Mouse (Mus musculus): ENCODE results near the gene C130073F10Rik.
"Not testable (repeated sequence)": the region's sequence is repeated elsewhere in the genome, so short reads cannot be mapped to it uniquely, and the experiment has no call there.

C130073F10Rik gene

DNA sequence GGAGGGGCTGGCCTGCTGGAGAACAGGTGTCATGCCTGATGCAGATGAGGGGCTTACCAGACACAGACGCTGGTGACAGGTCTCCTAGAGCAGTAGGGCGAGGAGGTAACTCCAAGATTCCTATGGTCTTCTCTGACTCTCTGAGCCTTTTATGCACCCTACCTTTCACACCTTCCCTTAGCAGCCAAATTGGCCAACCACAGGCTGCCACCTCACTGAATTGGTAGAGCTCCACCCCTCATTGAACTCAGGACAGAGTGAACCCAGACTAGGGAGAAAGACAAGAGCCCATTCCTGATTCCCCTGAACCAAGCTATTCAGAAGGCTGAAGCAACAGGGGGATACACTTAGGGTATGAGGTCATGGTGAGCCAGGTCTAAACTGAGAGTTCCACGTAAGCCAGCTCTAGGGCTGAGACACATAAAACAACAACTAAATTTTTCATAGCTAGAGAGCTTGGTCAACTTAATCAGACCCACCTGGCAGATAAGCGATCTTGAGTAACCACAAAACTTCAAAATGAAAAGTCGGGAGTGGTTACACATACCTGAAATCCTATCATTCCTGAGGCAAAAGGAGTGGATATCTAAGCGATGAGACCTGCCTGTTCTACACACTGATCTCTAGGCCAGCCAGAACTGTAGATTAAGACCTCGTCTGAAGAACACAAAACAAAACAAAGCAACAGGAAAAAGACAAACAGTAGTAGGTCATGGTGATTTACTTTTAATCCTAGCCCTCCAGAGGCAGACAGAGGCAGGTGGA lies at the start of gene C130073F10Rik:
C130073F10Rik (minus strand) TSS at position 134 of the 765 bp plus-strand sequence.
- no peak for DNase-seq (ENCODE audit: low spot score)

DNA sequence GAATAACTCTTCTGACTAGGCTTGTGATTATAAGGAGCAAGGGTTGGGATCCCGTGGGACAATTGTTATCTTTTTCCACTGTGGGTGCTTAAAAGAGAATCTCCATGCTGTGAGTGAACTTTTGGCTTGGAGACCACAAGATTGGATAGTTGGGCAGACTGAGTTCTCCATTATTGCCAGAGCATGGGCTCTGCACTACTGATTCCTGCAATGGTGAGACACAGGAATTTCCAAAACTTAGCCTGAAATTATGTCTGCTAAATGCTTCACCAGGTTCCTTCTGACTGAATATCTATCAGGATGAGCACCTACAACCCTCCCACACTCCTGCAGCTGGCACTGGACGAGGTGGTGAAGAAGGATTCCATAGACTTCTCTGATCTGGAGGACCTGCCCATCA lies 46.5 kb upstream of the C130073F10Rik start, which contains the start of gene Gm12794:
Gm12794 (plus strand) TSS at position 301 of the 400 bp plus-strand sequence.
- not testable (repeated sequence) for DNase-seq (ENCODE audit: low spot score)

GRCm38 (mm10) chr4:101908821-101909220 lies 15.2 kb upstream of the C130073F10Rik start, which contains the start of gene Gm12800:
Gm12800 (plus strand) TSS chr4:101909121.
- DNase-seq (ENCODE audit: low spot score) = not testable (repeated sequence)

GRCm38 (mm10) chr4:101889377-101889776 lies 4.2 kb downstream of the C130073F10Rik start:
- DNase-seq (ENCODE audit: low spot score) = no peak

DNA sequence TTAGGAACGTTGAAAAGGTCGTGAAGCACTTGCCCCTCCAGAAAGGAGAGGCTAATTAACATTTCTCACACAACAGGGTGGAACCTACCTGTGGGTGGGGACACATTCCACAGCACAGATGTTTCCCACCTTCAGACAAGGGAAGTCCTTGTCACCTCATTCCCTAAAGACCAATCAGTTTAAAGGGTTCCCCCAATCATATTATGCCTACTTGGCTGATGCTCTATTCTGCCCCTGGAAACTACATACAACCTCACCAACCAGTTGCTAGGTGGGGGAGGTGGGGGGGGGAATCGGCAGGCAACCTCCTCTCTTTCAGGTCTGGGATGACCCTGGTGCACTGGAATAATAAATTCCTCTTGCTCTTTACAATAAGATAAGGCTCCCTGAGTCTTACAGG lies 9.9 kb downstream of the C130073F10Rik start:
- no peak for DNase-seq (ENCODE audit: low spot score)

- not testable (repeated sequence) for DNase-seq (ENCODE audit: low spot score)
Measured at GRCm38 (mm10) chr4:101875687-101876086, 17.9 kb downstream of the C130073F10Rik start.

GRCm38 (mm10) chr4:101872031-101872430 lies 21.6 kb downstream of the C130073F10Rik start:
- not testable (repeated sequence) for DNase-seq (ENCODE audit: low spot score)

DNA sequence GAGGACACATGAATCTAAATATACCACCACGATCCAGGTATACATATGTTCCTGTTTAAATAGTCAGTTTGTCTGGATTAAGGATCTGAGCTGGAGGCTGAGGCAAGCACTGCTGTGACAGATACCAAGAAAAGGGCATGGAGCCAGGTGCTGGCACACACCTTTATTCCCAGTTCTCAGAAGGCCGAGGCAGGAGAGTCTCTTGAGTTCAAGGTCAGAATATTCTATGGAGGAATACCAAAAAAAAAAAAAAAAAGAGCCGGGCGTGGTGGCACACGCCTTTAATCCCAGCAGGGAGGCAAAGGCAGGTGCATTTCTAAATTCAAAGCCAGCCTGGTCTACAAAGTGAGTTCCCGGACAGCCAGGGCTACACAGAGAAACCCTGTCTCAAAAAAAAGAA lies 31.3 kb downstream of the C130073F10Rik start:
- no peak for DNase-seq (ENCODE audit: low spot score)

DNA sequence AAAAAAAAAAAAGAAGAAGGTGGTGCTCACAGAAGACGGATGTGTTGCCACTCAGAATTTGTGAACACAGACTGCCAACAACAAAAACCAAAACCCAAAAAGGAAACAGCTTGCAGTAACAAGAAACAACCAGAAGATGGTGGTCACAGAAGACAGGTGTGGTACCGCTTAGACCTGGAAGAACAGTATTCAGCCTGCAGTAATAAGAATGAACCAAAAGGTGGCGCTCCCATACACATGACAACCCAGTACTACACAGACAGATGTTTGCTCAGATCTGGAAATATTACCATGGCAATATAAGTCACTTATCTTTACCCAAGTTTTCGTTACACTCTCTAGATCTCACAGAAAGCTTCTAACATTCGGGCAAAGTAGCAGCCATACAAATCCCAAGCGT lies 32.7 kb downstream of the C130073F10Rik start:
- no peak for DNase-seq (ENCODE audit: low spot score)

DNA sequence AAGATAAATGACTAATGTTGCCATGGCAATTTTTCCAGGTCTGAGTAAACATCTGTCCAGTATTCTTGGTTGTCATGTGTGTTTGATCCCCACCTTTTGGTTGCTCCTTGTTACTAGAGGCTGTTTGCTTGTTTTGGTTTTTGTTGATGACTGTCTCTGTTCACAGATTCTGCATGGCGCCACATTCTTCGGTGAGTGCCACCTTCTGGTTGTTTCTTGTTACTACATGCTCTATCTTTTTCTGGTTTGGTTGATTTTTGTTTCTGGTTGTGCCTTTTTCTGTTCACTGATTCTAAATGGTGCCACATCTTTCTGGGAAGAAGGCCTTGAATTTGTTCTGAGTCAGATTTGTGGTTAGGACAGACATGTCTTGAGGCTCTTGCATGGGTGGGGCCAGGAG lies 42.7 kb downstream of the C130073F10Rik start:
- no peak for DNase-seq (ENCODE audit: low spot score)

DNA sequence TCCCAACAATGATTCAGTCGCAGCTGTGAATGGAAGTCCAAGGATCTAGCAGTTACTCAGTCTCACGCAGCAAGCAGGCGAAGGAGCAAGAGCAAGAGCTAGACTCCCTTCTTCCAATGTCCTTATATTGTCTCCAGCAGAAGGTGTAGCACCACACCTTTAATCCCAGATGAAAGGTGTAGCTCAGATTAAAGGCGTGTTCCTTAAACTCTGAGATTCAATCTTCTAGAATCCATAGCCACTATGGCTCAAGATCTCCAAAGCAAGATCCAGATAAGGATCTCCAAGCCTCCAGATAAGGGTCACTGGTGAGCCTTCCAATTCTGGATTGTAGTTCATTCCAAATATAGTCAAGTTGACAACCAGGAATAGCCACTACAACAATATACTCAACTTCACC lies 49.7 kb downstream of the C130073F10Rik start, which contains the start of gene B020004J07Rik:
B020004J07Rik (minus strand) TSS at position 101 of the 400 bp plus-strand sequence.
- not testable (repeated sequence) for DNase-seq (ENCODE audit: low spot score)
